Mouse (Mus musculus) left cerebral cortex, postnatal 25 days (tissue): ENCODE measurements around the gene Stat5a. TPM values are rescaled to one million over a fixed set of nuclear protein-coding genes. Genes with fewer than 3 reads are reported as not detected.

ENCODE experiments used
- DNase-seq, 2 experiments: peaks; one replicate each; pipeline ENCODE4 v3.0.0; 2022; ENCODE audit warnings: low spot score in 2 of 2, mixed read lengths in 1 of 2
- intact Hi-C: fragments of 180-260 bp; cut with DNase I; formaldehyde crosslinking; loops from one replicate; pipeline ENCODE4 v1.15.1; 2025
- total RNA-seq, 2 experiments: library from RNA; stranded (reverse); gene quantifications; 2 replicates each; pipeline ENCODE4 v1.2.3; 2021

The Stat5a gene
- total RNA-seq: 1 to 10 TPM; 2.1 to 2.2 TPM

GRCm38 (mm10) chr11:100858935-100859578, at the start of gene Stat5a:
Gene Stat5a (plus strand): TSS chr11:100859351.
- intact Hi-C loops: no loop called here
- DNase-seq: peak; percentile 19 to 51

- intact Hi-C loops: no loop called here
These were observed 48.6 kb upstream of the Stat5a start for GRCm38 (mm10) chr11:100810516-100810915.

DNA sequence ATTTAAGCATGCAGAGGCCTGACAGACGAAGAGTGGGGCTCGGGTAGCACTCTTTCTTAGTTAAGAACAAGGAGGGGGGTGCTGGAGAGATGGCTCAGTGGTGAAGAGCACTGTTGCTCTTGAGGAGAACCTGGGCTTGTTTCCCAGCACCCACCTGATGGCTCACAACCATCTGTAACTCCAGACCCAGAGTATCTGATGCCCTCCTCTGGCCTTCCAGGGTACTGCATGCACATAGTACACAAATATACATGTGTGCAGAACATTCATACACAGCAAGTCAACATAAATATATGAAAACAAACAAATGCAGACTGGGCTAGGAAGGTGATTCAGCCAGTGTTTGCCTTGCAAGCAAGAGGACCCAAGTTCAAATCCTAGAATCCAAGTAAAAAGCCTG, 48.0 kb upstream of the Stat5a start:
- no peak for DNase-seq
- intact Hi-C loops: no loop called here

More at GRCm38 (mm10) chr11:100810516-100810915, 48.6 kb upstream of the Stat5a start:
- no peak for DNase-seq

GRCm38 (mm10) chr11:100814498-100814897, 44.7 kb upstream of the Stat5a start:
- intact Hi-C loops: no loop called here
- no peak for DNase-seq

GRCm38 (mm10) chr11:100816342-100816741, 42.8 kb upstream of the Stat5a start:
- no peak for DNase-seq
- intact Hi-C loops: no loop called here

- intact Hi-C loops: no loop called here
- no peak for DNase-seq
These were observed 42.4 kb upstream of the Stat5a start for GRCm38 (mm10) chr11:100816801-100817200.

DNA sequence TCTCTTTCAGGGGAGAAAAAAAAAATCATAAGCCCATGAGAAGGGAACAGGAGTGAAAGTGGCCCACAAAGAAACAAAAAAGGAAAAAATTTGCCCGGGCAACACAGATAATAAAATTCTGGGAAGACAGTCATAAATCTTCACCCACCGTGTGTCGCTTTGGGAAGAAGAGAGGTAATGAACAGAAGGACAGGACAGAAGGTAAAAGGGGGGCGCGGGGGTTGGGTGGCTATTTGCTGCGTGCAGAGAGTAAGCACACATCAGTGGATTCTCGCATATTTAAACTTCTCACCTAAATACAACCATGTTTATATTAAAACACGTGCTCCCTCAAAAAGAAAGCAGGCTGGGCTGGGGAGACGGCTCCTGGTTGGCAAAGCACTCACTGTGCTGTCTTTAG, 41.8 kb upstream of the Stat5a start:
- no peak for DNase-seq
- intact Hi-C loops: no loop called here

- no peak for DNase-seq
- intact Hi-C loops: no loop called here
These were observed 40.7 kb upstream of the Stat5a start for GRCm38 (mm10) chr11:100818359-100819012.

GRCm38 (mm10) chr11:100819048-100819447, 40.1 kb upstream of the Stat5a start:
- intact Hi-C loops: no loop called here
- DNase-seq: no peak

GRCm38 (mm10) chr11:100819626-100820025, 39.5 kb upstream of the Stat5a start:
- no peak for DNase-seq
- intact Hi-C loops: no loop called here

DNA sequence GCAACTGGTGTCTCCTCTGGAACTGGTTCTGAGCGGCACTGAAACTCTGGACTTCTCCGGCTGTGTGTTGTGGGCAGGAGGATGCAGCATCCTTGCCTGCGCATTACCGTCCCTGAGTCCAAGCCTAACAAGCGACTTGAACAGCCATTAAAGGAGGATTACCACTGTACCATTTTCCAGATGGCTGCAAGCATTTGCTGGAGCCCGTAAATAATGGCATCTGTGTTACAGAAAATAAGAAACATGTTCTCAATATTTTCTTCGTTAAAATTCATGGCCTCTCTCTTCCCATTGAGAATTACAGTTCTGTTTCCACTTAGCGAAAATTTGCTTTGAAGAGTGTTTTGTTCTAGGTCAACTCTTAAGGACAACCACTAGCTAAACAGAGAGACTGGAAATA, 39.1 kb upstream of the Stat5a start:
- no peak for DNase-seq

GRCm38 (mm10) chr11:100821605-100822220, 37.4 kb upstream of the Stat5a start:
- intact Hi-C loops: no loop called here
- no peak for DNase-seq

More for the DNA sequence above, 39.1 kb upstream of the Stat5a start:
- intact Hi-C loops: no loop called here

- intact Hi-C loops: no loop called here
These were observed 36.8 kb upstream of the Stat5a start for GRCm38 (mm10) chr11:100822365-100822764.

GRCm38 (mm10) chr11:100823543-100824313, 35.4 kb upstream of the Stat5a start:
- intact Hi-C loops: no loop called here
- DNase-seq: peak; percentile 16 to 41

More at GRCm38 (mm10) chr11:100822365-100822764, 36.8 kb upstream of the Stat5a start:
- DNase-seq: peak in 1 of 2 experiments; percentile 28

- no peak for DNase-seq
- intact Hi-C loops: no loop called here
These were observed 34.7 kb upstream of the Stat5a start for GRCm38 (mm10) chr11:100824496-100824895.

DNA sequence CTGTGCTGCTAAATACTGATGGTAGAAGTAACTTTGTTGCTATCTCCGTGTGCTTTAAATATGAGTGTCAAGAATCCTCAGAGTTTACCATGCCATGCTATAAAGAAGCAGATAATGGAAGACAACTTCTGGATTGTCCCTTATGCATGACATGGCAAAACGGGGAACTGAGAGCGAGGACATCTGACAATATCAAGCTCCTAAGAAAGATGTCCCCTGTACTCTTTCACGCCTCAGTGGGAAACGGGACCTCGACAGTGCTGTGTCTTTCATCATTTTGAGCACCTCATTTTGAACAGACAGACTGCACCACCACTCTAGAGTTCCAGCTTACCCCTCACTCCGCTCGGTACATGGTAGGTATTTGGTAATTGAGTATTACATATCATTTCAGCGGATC, 33.7 kb upstream of the Stat5a start:
- intact Hi-C loops: no loop called here
- no peak for DNase-seq

DNA sequence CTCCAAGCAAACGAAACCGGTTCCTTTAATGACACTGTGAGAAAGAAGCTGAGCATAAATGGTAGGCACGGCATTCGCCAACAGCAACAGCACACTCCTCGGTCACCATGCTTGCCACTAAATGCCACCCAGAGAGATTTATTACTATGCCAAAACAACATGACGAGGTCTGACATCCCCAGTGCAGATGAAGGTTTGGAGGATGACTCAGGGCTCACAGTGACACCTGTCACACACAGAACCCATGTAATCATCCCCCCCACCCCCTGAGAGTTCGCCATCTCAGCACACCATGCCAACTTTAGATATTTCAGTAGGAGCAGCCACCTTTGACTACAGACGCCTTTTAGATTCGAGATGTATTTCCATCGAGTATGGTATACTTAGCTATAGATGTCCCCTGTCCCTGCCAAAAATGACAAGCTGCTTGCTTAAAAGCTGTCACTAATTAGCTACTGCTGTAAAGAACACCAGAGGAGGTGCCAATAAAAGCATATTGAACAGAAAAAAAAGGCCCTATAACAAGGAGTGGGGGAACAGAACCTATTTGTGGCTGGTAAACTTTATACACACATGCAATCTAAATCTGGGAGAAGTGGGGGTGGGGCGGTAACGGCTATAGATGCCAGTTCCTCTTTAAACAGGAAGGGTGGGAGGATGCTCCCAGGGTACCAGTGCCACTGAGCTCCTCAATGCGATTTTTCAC, 32.8 kb upstream of the Stat5a start:
- peak; percentile 63 to 75 for DNase-seq
- intact Hi-C loops: no loop called here

GRCm38 (mm10) chr11:100828676-100829151, 30.4 kb upstream of the Stat5a start:
- intact Hi-C loops: no loop called here
- no peak for DNase-seq

- intact Hi-C loops: no loop called here
- no peak for DNase-seq
These were observed 29.5 kb upstream of the Stat5a start for GRCm38 (mm10) chr11:100829691-100830090.
